Mouse (Mus musculus) heart, postnatal 14 days (tissue): ENCODE measurements around the gene Vstm5. TPM values are rescaled to one million over a fixed set of nuclear protein-coding genes. Genes with fewer than 3 reads are reported as not detected.
"Not testable (repeated sequence)": the region's sequence is repeated elsewhere in the genome, so short reads cannot be mapped to it uniquely, and the experiment has no call there.

Source experiments
- DNase-seq, 2 experiments: peaks; one replicate each; pipeline ENCODE4 v3.0.0; 2021 to 2022
- intact Hi-C: fragments of 180-260 bp; cut with DNase I; formaldehyde crosslinking; loops from one replicate; pipeline ENCODE4 v1.15.1; 2025
- long read RNA-seq, 2 experiments: library from polyadenylated mRNA; stranded (forward); transcript quantifications; one replicate each; pipeline ENCODE4 v2.0.0; 2021
- total RNA-seq, 2 experiments: library from RNA; stranded (reverse); gene quantifications; 2 replicates each; pipeline ENCODE4 v1.2.3; 2021

Gene Vstm5
- under 1 TPM; 0.56 to 0.57 TPM for total RNA-seq
- long read RNA-seq, experiment 1, partial matches to known transcripts: 0 of 1 reads
- long read RNA-seq, experiment 1, other reads (novel, unspliced or antisense): 0 of 1 reads
- long read RNA-seq, experiment 2, partial matches to known transcripts: 0 of 1 reads
- long read RNA-seq, experiment 2, other reads (novel, unspliced or antisense): 0 of 1 reads

GRCm38 (mm10) chr9:15239042-15239925 lies at the start of gene Vstm5:
Gene Vstm5 (plus strand): TSS chr9:15239045.
- intact Hi-C loops: no loop called here
- peak; percentile 23 to 39 for DNase-seq

GRCm38 (mm10) chr9:15194806-15195205 lies 44.0 kb upstream of the Vstm5 start:
- intact Hi-C loops, DNase-seq: not testable (repeated sequence)

GRCm38 (mm10) chr9:15206631-15207030 lies 32.2 kb upstream of the Vstm5 start:
- intact Hi-C loops: no loop called here

GRCm38 (mm10) chr9:15209320-15209719 lies 29.5 kb upstream of the Vstm5 start:
- intact Hi-C loops: no loop called here
- no peak for DNase-seq

More at GRCm38 (mm10) chr9:15206631-15207030, 32.2 kb upstream of the Vstm5 start:
- no peak for DNase-seq

- DNase-seq: peak in 1 of 2 experiments; percentile 11
- intact Hi-C loops: loop anchor here (2.0 to 10.0 kb wide), 3 partner anchors 183 to 440 kb away; partner anchors contain the start of genes 1700012B09Rik and Gpr83
These were observed 27.0 kb upstream of the Vstm5 start for GRCm38 (mm10) chr9:15211876-15212275.

GRCm38 (mm10) chr9:15213695-15214094 lies 25.1 kb upstream of the Vstm5 start:
- no peak for DNase-seq
- intact Hi-C loops: loop anchor here (5.0 to 10.0 kb wide), 2 partner anchors 349 to 441 kb away; partner anchors contain the start of genes 1700012B09Rik and Gpr83

GRCm38 (mm10) chr9:15224912-15225311 lies 13.9 kb upstream of the Vstm5 start:
- DNase-seq: no peak
- intact Hi-C loops: no loop called here

GRCm38 (mm10) chr9:15232445-15232844 lies 6.4 kb upstream of the Vstm5 start:
- DNase-seq: no peak
- intact Hi-C loops: no loop called here

GRCm38 (mm10) chr9:15233604-15234003 lies 5.2 kb upstream of the Vstm5 start:
- intact Hi-C loops: no loop called here
- no peak for DNase-seq

- intact Hi-C loops: no loop called here
- DNase-seq: no peak
These were observed 2.9 kb upstream of the Vstm5 start for GRCm38 (mm10) chr9:15235986-15236385.

GRCm38 (mm10) chr9:15237516-15238296 lies 1.1 kb upstream of the Vstm5 start:
- peak in 1 of 2 experiments; percentile 6 for DNase-seq
- intact Hi-C loops: no loop called here

GRCm38 (mm10) chr9:15238297-15238990 lies 401 bp upstream of the Vstm5 start:
- DNase-seq: peak in 1 of 2 experiments; percentile 4
- intact Hi-C loops: no loop called here

GRCm38 (mm10) chr9:15240006-15240405 lies 1.2 kb downstream of the Vstm5 start:
- no peak for DNase-seq
- intact Hi-C loops: no loop called here

GRCm38 (mm10) chr9:15240863-15241595 lies 2.2 kb downstream of the Vstm5 start:
- DNase-seq: no peak

GRCm38 (mm10) chr9:15241596-15241939 lies 2.7 kb downstream of the Vstm5 start:
- DNase-seq: peak; percentile 42 to 63
- intact Hi-C loops: no loop called here

More at GRCm38 (mm10) chr9:15240863-15241595, 2.2 kb downstream of the Vstm5 start:
- intact Hi-C loops: no loop called here

GRCm38 (mm10) chr9:15242130-15242529 lies 3.3 kb downstream of the Vstm5 start:
- intact Hi-C loops: no loop called here
- DNase-seq: no peak

- intact Hi-C loops: no loop called here
- DNase-seq: no peak
These were observed 6.7 kb downstream of the Vstm5 start for GRCm38 (mm10) chr9:15245319-15246075.

GRCm38 (mm10) chr9:15250376-15250775 lies 11.5 kb downstream of the Vstm5 start:
- intact Hi-C loops: no loop called here
- no peak for DNase-seq

GRCm38 (mm10) chr9:15252196-15252595 lies 13.4 kb downstream of the Vstm5 start:
- intact Hi-C loops: no loop called here
- DNase-seq: no peak
